Mouse (Mus musculus) ES-E14 (cell line): ENCODE results near the gene Slc39a5. TPM values are rescaled to one million over a fixed set of nuclear protein-coding genes. Genes with fewer than 3 reads are reported as not detected.
A peak's percentile ranks its signal among the peaks of the same experiment; 100 is the strongest.

Experiments used
- DNase-seq: peaks from one replicate; pipeline ENCODE4 v3.0.0-alpha.2; 2013; ENCODE audit warnings: low read depth, low spot score
- H3K27ac ChIP-seq: 2 replicates; pipeline ENCODE4 v1.5.1; 2012; ENCODE audit warnings: low read depth, mild to moderate bottlenecking, low read length, moderate library complexity, mixed read lengths; ENCODE audit not compliant: poor library complexity, insufficient read depth, severe bottlenecking
- H3K36me3 ChIP-seq: 2 replicates; pipeline ENCODE4 v1.6.1; 2012; ENCODE audit warnings: mild to moderate bottlenecking, low read length, moderate library complexity, mixed read lengths; ENCODE audit not compliant: control insufficient read depth, poor library complexity, insufficient read depth, severe bottlenecking
- H3K4me1 ChIP-seq, 2 experiments: fragments of 150-350 bp in 1 of 2; sonication (generic) in 1 of 2; 2 replicates each; pipeline ENCODE4 v1.6.1; 2012; ENCODE audit warnings: low read length in 2 of 2, mild to moderate bottlenecking in 1 of 2, mixed read lengths in 1 of 2; ENCODE audit not compliant: control insufficient read depth in 2 of 2, insufficient read depth in 2 of 2, poor library complexity in 1 of 2
- H3K4me3 ChIP-seq, 2 experiments: fragments of 150-350 bp in 1 of 2; sonication (generic) in 1 of 2; 2 replicates each; pipeline ENCODE4 v1.5.1; 2012; ENCODE audit warnings: low read length in 2 of 2, low read depth in 1 of 2, mild to moderate bottlenecking in 1 of 2, mixed read lengths in 1 of 2; ENCODE audit not compliant: insufficient read depth in 1 of 2, poor library complexity in 1 of 2, severe bottlenecking in 1 of 2
- H3K9ac ChIP-seq: 2 replicates; pipeline ENCODE4 v1.6.1; 2012; ENCODE audit warnings: low read depth, mild to moderate bottlenecking, low read length, mixed read lengths; ENCODE audit not compliant: poor library complexity, insufficient read depth, severe bottlenecking
- H3K9me3 ChIP-seq: fragments of 150-350 bp; sonication (generic); 2 replicates; pipeline ENCODE4 v1.6.1; 2012; ENCODE audit warnings: low read depth, mild to moderate bottlenecking, low read length; ENCODE audit not compliant: control insufficient read depth, insufficient read depth
- CHD2 ChIP-seq: IDR thresholded peaks from 2 replicates; pipeline ENCODE4 v1.6.1; 2014; ENCODE audit warnings: mild to moderate bottlenecking, low read depth, low read length, inconsistent platforms
- HCFC1 ChIP-seq: IDR thresholded peaks from 2 replicates; pipeline ENCODE4 v1.6.1; 2012; ENCODE audit warnings: low read length, inconsistent platforms, borderline replicate concordance; ENCODE audit not compliant: insufficient read depth
- MAFK ChIP-seq: IDR thresholded peaks from 2 replicates; pipeline ENCODE4 v1.6.1; 2014; ENCODE audit warnings: mild to moderate bottlenecking, low read depth, low read length, inconsistent platforms; ENCODE audit not compliant: insufficient read depth
- ZC3H11A ChIP-seq: IDR thresholded peaks from 2 replicates; pipeline ENCODE4 v1.6.1; 2012; ENCODE audit warnings: low read depth, mild to moderate bottlenecking, inconsistent platforms, low read length, borderline replicate concordance
- ZNF384 ChIP-seq: IDR thresholded peaks from 2 replicates; pipeline ENCODE4 v1.6.1; 2012; ENCODE audit warnings: low read depth, low read length, inconsistent platforms
- in situ Hi-C, 2 experiments: fragments of 600-800 bp; cut with MboI; formaldehyde crosslinking; loops; one replicate each; pipeline ENCODE4 v1.15.1; 2025; ENCODE audit warnings: low sequenced_read_pairs in 2 of 2, inconsistent platforms in 1 of 2; ENCODE audit not compliant: unreplicated experiment in 2 of 2
- total RNA-seq: library from RNA; depleted of rRNA; stranded (reverse); fragments of 300-350 nt; gene quantifications from 2 replicates; pipeline ENCODE4 v1.2.3, GENCODE M21; 2012

Slc39a5 gene
- total RNA-seq, 1 experiment: 0.36 TPM

- Histone ChIP-seq H3K27ac (no peak overlapping the region; the same call in 1 of the 2 replicates), H3K9me3 (no peaks in the 10 kb centered on the region), H3K9ac (no peak overlapping the region; the same call in 1 of the 2 replicates), H3K4me3 (peak overlapping the region; percentile 82 to 95; a peak in 2 of 4 replicates), H3K36me3 (peaks cover 6% of the 10 kb centered on the region; the same call in 1 of the 2 replicates), H3K4me1 (peaks cover 8 to 11% of the 10 kb centered on the region in 2 experiments)
- in situ Hi-C loops: no loop called here
- no peak for DNase-seq
- no peak for TF ChIP-seq MAFK
- TF ChIP-seq ZNF384: no peak
- no peak for TF ChIP-seq ZC3H11A
- TF ChIP-seq CHD2: no peak
- TF ChIP-seq HCFC1: no peak
Measured at GRCm38 (mm10) chr10:128369599-128369998, 31.4 kb downstream of the Slc39a5 start.

- Histone ChIP-seq H3K4me3 (peak overlapping the region; percentile 82 to 95), H3K9ac (peak overlapping the region; percentile 82), H3K9me3 (no peaks in the 10 kb centered on the region), H3K36me3 (peaks cover 6% of the 10 kb centered on the region; the same call in 1 of the 2 replicates), H3K4me1 (peaks cover 8 to 11% of the 10 kb centered on the region in 2 experiments), H3K27ac (no peak overlapping the region)
- in situ Hi-C loops: no loop called here
- no peak for DNase-seq
- TF ChIP-seq HCFC1 (no peak), MAFK (no peak), ZNF384 (no peak), ZC3H11A (no peak), CHD2 (no peak)
Measured at GRCm38 (mm10) chr10:128369218-128369543, 31.8 kb downstream of the Slc39a5 start.

GRCm38 (mm10) chr10:128368402-128369217, 32.4 kb downstream of the Slc39a5 start, which contains the start of gene Coq10a:
Gene Coq10a (minus strand): TSS chr10:128368997.
- Histone ChIP-seq H3K36me3 (peaks cover 7% of the 10 kb centered on the region; the same call in 1 of the 2 replicates), H3K4me3 (peak within 1 kb of the TSS; percentile 82 to 95), H3K27ac (peak within 1 kb of the TSS; percentile 38), H3K9ac (peak within 1 kb of the TSS; percentile 82), H3K9me3 (no peaks in the 10 kb centered on the region), H3K4me1 (peaks cover 8 to 11% of the 10 kb centered on the region in 2 experiments)
- DNase-seq: peak; percentile 63
- TF ChIP-seq ZC3H11A (no peak), CHD2 (no peak), MAFK (no peak), ZNF384 (no peak), HCFC1 (peak; percentile 91)
- in situ Hi-C loops: no loop called here

GRCm38 (mm10) chr10:128367899-128368401, 33.1 kb downstream of the Slc39a5 start:
- peaks cover 14% of the 10 kb centered on the region for H3K36me3 ChIP-seq
- in situ Hi-C loops: no loop called here

More at GRCm38 (mm10) chr10:128367899-128368401, 33.1 kb downstream of the Slc39a5 start:
- Histone ChIP-seq H3K9ac (peak overlapping the region; percentile 73), H3K4me3 (peak overlapping the region; percentile 82 to 95), H3K27ac (no peak overlapping the region), H3K4me1 (peaks cover 5 to 10% of the 10 kb centered on the region in 2 experiments), H3K9me3 (no peaks in the 10 kb centered on the region)
- no peak for DNase-seq
- TF ChIP-seq ZNF384: no peak
- TF ChIP-seq HCFC1: no peak
- no peak for TF ChIP-seq CHD2
- TF ChIP-seq ZC3H11A: no peak
- no peak for TF ChIP-seq MAFK
